21 mouse cellular contexts compared by ENCODE assay signal in the genomic region with DNA sequence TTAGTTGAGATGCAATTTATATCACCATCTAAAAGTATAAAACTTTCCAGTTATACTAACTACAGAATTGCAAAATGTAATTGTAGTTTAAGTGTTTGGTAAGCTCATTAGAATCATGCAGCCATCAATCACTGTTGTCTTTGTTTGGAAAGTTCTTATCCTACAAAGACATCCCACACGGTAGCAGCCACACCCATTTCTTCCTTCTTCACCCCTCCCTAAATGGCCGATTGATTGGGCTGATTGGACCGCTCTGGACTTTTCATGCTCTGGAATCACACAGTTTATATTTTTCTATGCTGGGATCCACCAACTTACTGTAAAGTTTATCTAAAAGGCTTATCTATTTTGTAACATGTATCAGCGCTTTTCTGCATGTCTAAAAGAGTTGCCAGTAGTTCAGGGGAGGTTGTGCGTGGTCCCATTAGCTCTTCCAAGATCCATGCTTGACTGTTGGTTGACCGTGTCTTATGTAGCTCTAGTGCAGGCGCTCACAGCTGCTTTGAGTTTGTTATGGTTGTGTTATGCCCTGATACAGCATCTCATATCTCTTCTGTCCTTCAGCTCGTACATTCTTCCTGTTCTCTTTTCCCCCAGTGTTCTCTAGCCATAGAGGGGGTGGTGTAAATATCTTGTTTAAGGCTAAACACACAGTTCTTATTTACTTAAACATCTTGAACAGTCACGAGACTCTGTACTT. TPM values are rescaled to one million over a fixed set of nuclear protein-coding genes. Genes with fewer than 3 reads are reported as not detected.
DNase-seq lines count a peak whose midpoint lies in the region; ATAC-seq and TF ChIP-seq lines count a peak whose summit lies in the region.
"Had no signal": no experiment of that assay in that cellular context is flagged by ENCODE, and none has a peak within 500 bp of the region (broad histone marks: within the 10 kb centered on the region; RNA-seq: fewer than 3 reads in every experiment).

No protein-coding gene starts in this region.

- no peaks in the 10 kb centered on the region for H3K9me3 ChIP-seq in lung, postnatal 0 days (ENCODE audit: low read length)
- no peaks in the 10 kb centered on the region for H3K9me3 ChIP-seq in midbrain, embryonic 15.5 days
- H3K9me3 ChIP-seq: embryonic facial prominence, embryonic 12.5 days; embryonic facial prominence, embryonic 15.5 days; hindbrain, embryonic 10.5 days had no signal

- intact Hi-C loops in gastrocnemius, adult 2 months (cut with DNase I), result no loop called here

- no peak overlapping the region for H3K4me3 ChIP-seq in gastrocnemius, adult 2 months
- H3K4me3 ChIP-seq in lung, postnatal 0 days (ENCODE audit: low read depth, low read length), result no peak overlapping the region
- no peak overlapping the region for H3K4me3 ChIP-seq in midbrain, embryonic 15.5 days
- H3K4me3 ChIP-seq: embryonic facial prominence, embryonic 12.5 days; embryonic facial prominence, embryonic 15.5 days; hindbrain, embryonic 10.5 days had no signal

- H3K4me1 ChIP-seq in lung, postnatal 0 days (ENCODE audit: insufficient read depth, low read depth, low read length), result peaks cover 4% of the 10 kb centered on the region; the same call in 1 of the 2 replicates
- peaks cover 19% of the 10 kb centered on the region for H3K4me1 ChIP-seq in midbrain, embryonic 15.5 days

- no peak overlapping the region for H3K4me2 ChIP-seq in lung, postnatal 0 days (replicated peaks; ENCODE audit: low read depth, low read length)
- no peak overlapping the region for H3K4me2 ChIP-seq in midbrain, embryonic 15.5 days
- H3K4me2 ChIP-seq: embryonic facial prominence, embryonic 12.5 days; embryonic facial prominence, embryonic 15.5 days; heart, embryonic 11.5 days; hindbrain, embryonic 14.5 days had no signal

- peak; percentile 32; the same call in 1 of the 2 replicates for ATAC-seq in lung, postnatal 0 days
- ATAC-seq in megakaryocyte-erythroid progenitor cell, adult 5-6 weeks (replicated peaks; ENCODE audit: low FRiP score, low TSS enrichment, poor library complexity, severe bottlenecking), result peak; percentile 83
- ATAC-seq in midbrain, embryonic 15.5 days (replicated peaks), result no peak
- ATAC-seq: hindbrain, postnatal 0 days had no signal

- peak; percentile 51 for TF ChIP-seq EP300 in lung, postnatal 0 days (IDR thresholded peaks at IDR 0.05)

- H3K9ac ChIP-seq in lung, postnatal 0 days (replicated peaks; ENCODE audit: low read depth), result no peak overlapping the region
- H3K9ac ChIP-seq in midbrain, embryonic 15.5 days, result no peak overlapping the region
- H3K9ac ChIP-seq: embryonic facial prominence, embryonic 12.5 days; embryonic facial prominence, embryonic 15.5 days; forebrain, postnatal 0 days; hindbrain, embryonic 14.5 days had no signal

- DNase-seq in gastrocnemius, adult 2 months, result no peak
- no peak for DNase-seq in gastrocnemius, postnatal 10 days
- peak; percentile 35 for DNase-seq in lung, postnatal 0 days (ENCODE audit: low spot score)
- DNase-seq in lung, postnatal 14 days, result no peak
- DNase-seq in R1 (ENCODE audit: low read depth, low spot score), result peak; percentile 15
- DNase-seq: adrenal gland, postnatal 10 days; adrenal gland, postnatal 36 days; cerebellum, adult 18-20 months; cerebellum, adult 9-10 months; cerebellum, postnatal 14 days; forebrain, postnatal 0 days; gastrocnemius, postnatal 36 days; heart, postnatal 36 days had no signal

- H3K36me3 ChIP-seq in lung, postnatal 0 days (ENCODE audit: insufficient read depth, low read length), result no peaks in the 10 kb centered on the region
- H3K36me3 ChIP-seq in midbrain, embryonic 15.5 days (replicated peaks), result no peaks in the 10 kb centered on the region
- H3K36me3 ChIP-seq: embryonic facial prominence, embryonic 12.5 days; embryonic facial prominence, embryonic 15.5 days; hindbrain, embryonic 10.5 days had no signal

- H3K27ac ChIP-seq in gastrocnemius, adult 2 months, result peak overlapping the region; percentile 39; the same call in 1 of the 2 replicates
- H3K27ac ChIP-seq in lung, postnatal 0 days (ENCODE audit: low read length), result no peak overlapping the region
- no peak overlapping the region for H3K27ac ChIP-seq in midbrain, embryonic 15.5 days
- H3K27ac ChIP-seq: embryonic facial prominence, embryonic 12.5 days; embryonic facial prominence, embryonic 15.5 days; hindbrain, embryonic 10.5 days; hindbrain, postnatal 0 days had no signal

- H3K27me3 ChIP-seq in lung, postnatal 0 days (replicated peaks; ENCODE audit: insufficient read depth, low read length), result no peaks in the 10 kb centered on the region
- H3K27me3 ChIP-seq in midbrain, embryonic 15.5 days (replicated peaks), result no peaks in the 10 kb centered on the region
- H3K27me3 ChIP-seq: embryonic facial prominence, embryonic 12.5 days; embryonic facial prominence, embryonic 15.5 days had no signal

- no peak for TF ChIP-seq CTCF in gastrocnemius, adult 2 months (IDR thresholded peaks at IDR 0.05)
- TF ChIP-seq CTCF in lung, postnatal 0 days (IDR thresholded peaks at IDR 0.05), result no peak

- 46% methylated on average over 9 of the region's 9 CpGs for WGBS in lung, postnatal 0 days
- WGBS in midbrain, embryonic 15.5 days, result 89% methylated on average over 9 of the region's 9 CpGs

RNA-seq across cellular contexts. Expression of a gene that starts 56.6 kb away (rescaled TPM):
- 10 to 100 TPM; 12.2 to 15.7 TPM for total RNA-seq in gastrocnemius, adult 2 months (2021)
- 10 to 100 TPM; 23.7 to 29.4 TPM for total RNA-seq in gastrocnemius, postnatal 10 days (2021)
- polyA plus RNA-seq in lung, postnatal 0 days (2015; fragmentation: Nextera tagmentation; extraction: Ambion mirVana), result 27.6 and 30.2 TPM in 2 replicates
- total RNA-seq in megakaryocyte-erythroid progenitor cell, adult 5-6 weeks (2014; fragmentation: Nextera tagmentation), result 15.8 and 20.8 TPM in 2 replicates
- total RNA-seq in megakaryocyte-erythroid progenitor cell, adult 5-6 weeks (2017), result 6.2 and 18.1 TPM in 2 replicates
- 105 and 109 TPM in 2 replicates for polyA plus RNA-seq in midbrain, embryonic 15.5 days (2015; fragmentation: Nextera tagmentation; extraction: Ambion mirVana)

Comparison
In these comparisons a context has a peak if more than half of its experiments do, and no peak if none do; other contexts are left out.
1. DNase-seq: peak in lung, postnatal 0 days (single experiment) and R1 (single experiment); none in gastrocnemius, adult 2 months (single experiment), gastrocnemius, postnatal 10 days (single experiment) and lung, postnatal 14 days (single experiment).